Mouse (Mus musculus): ENCODE data around the gene Cd200r4. TPM values are rescaled to one million over a fixed set of nuclear protein-coding genes. Genes with fewer than 3 reads are reported as not detected.
"Not testable (repeated sequence)": the region's sequence is repeated elsewhere in the genome, so short reads cannot be mapped to it uniquely, and the experiment has no call there.

Cd200r4 gene
- polyA plus RNA-seq, 1 experiment from 2014 or later = not detected

GRCm38 (mm10) chr16:44786934-44787333 is 24.6 kb upstream of the Cd200r4 start:
- H3K4me1 ChIP-seq = no peaks in the 10 kb centered on the region
- H3K4me3 ChIP-seq = no peak overlapping the region
- H3K9me3 ChIP-seq = no peaks in the 10 kb centered on the region
- H3K27ac ChIP-seq = no peak overlapping the region
- no peak for ATAC-seq (ENCODE audit: insufficient number of reproducible peaks, insufficient read depth, low FRiP score, low TSS enrichment, low read depth)
- 89% methylated on average over 1 of the region's 1 CpGs for WGBS
- H3K27me3 ChIP-seq = no peaks in the 10 kb centered on the region
- H3K9ac ChIP-seq = no peak overlapping the region
- H3K36me3 ChIP-seq = no peaks in the 10 kb centered on the region
- H3K4me2 ChIP-seq = no peak overlapping the region

GRCm38 (mm10) chr16:44794416-44794815 is 17.1 kb upstream of the Cd200r4 start:
- Histone ChIP-seq H3K4me3 (no peak overlapping the region), H3K4me1 (no peaks in the 10 kb centered on the region), H3K27ac (no peak overlapping the region), H3K4me2 (no peak overlapping the region), H3K9ac (no peak overlapping the region), H3K36me3 (no peaks in the 10 kb centered on the region), H3K9me3 (no peaks in the 10 kb centered on the region), H3K27me3 (no peaks in the 10 kb centered on the region)
- no peak for ATAC-seq (ENCODE audit: insufficient number of reproducible peaks, insufficient read depth, low FRiP score, low TSS enrichment, low read depth)

DNA sequence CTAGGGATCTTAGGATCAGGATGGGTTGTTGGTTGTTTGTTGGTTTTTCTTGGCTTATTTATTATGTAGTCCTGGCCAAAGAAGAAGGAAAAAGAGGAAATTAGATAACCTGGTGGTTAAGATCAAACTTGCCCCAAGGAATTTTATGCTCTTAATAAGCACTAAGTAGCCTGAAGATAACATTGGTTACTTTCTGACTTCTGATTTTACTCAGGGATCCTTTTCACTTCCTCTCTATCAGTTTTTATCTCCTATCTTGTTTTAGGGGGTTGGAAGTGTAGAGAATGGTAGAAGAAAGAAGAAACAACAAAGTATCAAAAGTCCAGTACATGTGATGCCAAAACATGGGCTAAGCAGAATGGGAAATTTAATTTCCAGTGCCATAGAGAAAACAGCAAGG is 5.6 kb upstream of the Cd200r4 start:
- Histone ChIP-seq H3K4me1 (no peaks in the 10 kb centered on the region), H3K27ac (no peak overlapping the region), H3K4me3 (no peak overlapping the region), H3K9me3 (no peaks in the 10 kb centered on the region), H3K9ac (no peak overlapping the region), H3K36me3 (no peaks in the 10 kb centered on the region), H3K27me3 (no peaks in the 10 kb centered on the region), H3K4me2 (no peak overlapping the region)
- no peak for ATAC-seq (ENCODE audit: insufficient number of reproducible peaks, insufficient read depth, low FRiP score, low TSS enrichment, low read depth)

GRCm38 (mm10) chr16:44810223-44810622 is 1.3 kb upstream of the Cd200r4 start:
- ATAC-seq (ENCODE audit: insufficient number of reproducible peaks, insufficient read depth, low FRiP score, low TSS enrichment, low read depth); H3K36me3 ChIP-seq; H3K9me3 ChIP-seq; H3K4me1 ChIP-seq; H3K27ac ChIP-seq; H3K9ac ChIP-seq; H3K27me3 ChIP-seq; H3K4me3 ChIP-seq; H3K4me2 ChIP-seq: not testable (repeated sequence)
- WGBS = 96% methylated on average over 4 of the region's 4 CpGs

DNA sequence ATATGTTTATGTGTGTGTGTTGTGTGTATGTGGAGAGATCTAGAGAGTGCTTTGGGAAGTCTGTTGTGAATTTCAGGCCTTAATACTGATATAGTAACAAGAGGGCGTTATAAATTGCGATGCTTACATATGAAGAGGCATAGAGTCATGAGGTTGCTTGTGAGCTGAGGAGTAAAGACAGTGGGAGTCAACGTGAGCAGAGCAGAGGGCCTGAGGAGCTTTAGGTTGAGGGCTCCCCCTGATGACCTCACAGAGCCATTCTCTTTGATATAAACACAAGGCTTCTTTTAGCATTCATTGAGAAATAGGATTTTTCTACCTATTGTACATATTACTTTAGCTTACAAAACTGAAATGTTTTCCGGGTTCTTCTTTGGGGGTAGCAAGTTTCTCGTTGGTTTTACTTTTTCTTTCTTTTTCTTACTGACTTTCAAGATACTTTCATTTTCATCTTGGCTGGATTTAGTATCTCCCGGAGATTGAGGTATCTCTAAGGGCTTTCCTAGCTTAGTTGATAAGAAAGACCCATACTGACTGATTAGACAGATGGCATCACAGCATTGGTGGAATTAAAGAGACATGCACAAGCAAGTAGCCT is 1.0 kb downstream of the Cd200r4 start:
- H3K27me3 ChIP-seq = no peaks in the 10 kb centered on the region
- H3K4me2 ChIP-seq = no peak overlapping the region
- H3K4me3 ChIP-seq = no peak overlapping the region
- H3K4me1 ChIP-seq = no peaks in the 10 kb centered on the region
- 86% methylated on average over 6 of the region's 6 CpGs for WGBS
- no peaks in the 10 kb centered on the region for H3K36me3 ChIP-seq
- H3K27ac ChIP-seq = no peak overlapping the region
- no peak overlapping the region for H3K9ac ChIP-seq
- no peaks in the 10 kb centered on the region for H3K9me3 ChIP-seq
- no peak for ATAC-seq (ENCODE audit: insufficient number of reproducible peaks, insufficient read depth, low FRiP score, low TSS enrichment, low read depth)

DNA sequence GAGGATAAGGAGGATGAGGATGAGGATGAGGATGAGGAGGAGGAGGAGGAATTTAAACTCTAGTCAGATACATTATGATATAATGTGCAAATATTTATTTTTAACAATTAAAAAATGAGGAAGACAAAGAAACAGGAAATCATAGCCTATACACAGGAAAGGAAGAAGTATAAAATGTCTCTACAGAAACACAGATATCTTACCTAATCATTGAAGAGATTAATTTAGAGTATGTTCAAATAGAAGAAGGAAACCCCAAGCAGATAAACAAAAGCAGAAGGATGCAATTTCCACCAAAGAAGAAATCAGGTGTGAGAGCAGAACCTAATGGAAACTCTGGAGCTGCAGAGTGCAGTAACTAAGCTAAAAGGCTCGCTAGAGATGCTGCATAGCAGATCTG is 6.5 kb downstream of the Cd200r4 start:
- no peak overlapping the region for H3K4me2 ChIP-seq
- no peaks in the 10 kb centered on the region for H3K27me3 ChIP-seq
- H3K9ac ChIP-seq = no peak overlapping the region
- H3K27ac ChIP-seq = no peak overlapping the region
- WGBS = 53% methylated on average over 1 of the region's 1 CpGs
- no peak for ATAC-seq (ENCODE audit: insufficient number of reproducible peaks, insufficient read depth, low FRiP score, low TSS enrichment, low read depth)
- H3K4me3 ChIP-seq = no peak overlapping the region
- H3K9me3 ChIP-seq = no peaks in the 10 kb centered on the region
- no peaks in the 10 kb centered on the region for H3K4me1 ChIP-seq
- no peaks in the 10 kb centered on the region for H3K36me3 ChIP-seq

- Histone ChIP-seq H3K4me2 (no peak overlapping the region), H3K4me3 (no peak overlapping the region), H3K36me3 (no peaks in the 10 kb centered on the region), H3K27me3 (no peaks in the 10 kb centered on the region), H3K9me3 (no peaks in the 10 kb centered on the region), H3K27ac (no peak overlapping the region), H3K9ac (no peak overlapping the region), H3K4me1 (no peaks in the 10 kb centered on the region)
- 87% methylated on average over 4 of the region's 4 CpGs for whole genome bisulfite sequencing
- ATAC-seq (ENCODE audit: insufficient number of reproducible peaks, insufficient read depth, low FRiP score, low TSS enrichment, low read depth) = no peak
These were observed 9.0 kb downstream of the Cd200r4 start for GRCm38 (mm10) chr16:44820545-44820944.

- Histone ChIP-seq H3K27ac (no peak overlapping the region), H3K27me3 (0 out of 2 replicates have a peak, but pooled peaks cover 3% of the 10 kb centered on the region), H3K36me3 (no peaks in the 10 kb centered on the region), H3K4me2 (no peak overlapping the region), H3K4me1 (no peaks in the 10 kb centered on the region), H3K9me3 (no peaks in the 10 kb centered on the region), H3K9ac (no peak overlapping the region), H3K4me3 (no peak overlapping the region)
- no peak for ATAC-seq (ENCODE audit: insufficient number of reproducible peaks, insufficient read depth, low FRiP score, low TSS enrichment, low read depth)
- 75% methylated on average over 3 of the region's 3 CpGs for WGBS
These were observed 20.8 kb downstream of the Cd200r4 start for GRCm38 (mm10) chr16:44832286-44832685.

DNA sequence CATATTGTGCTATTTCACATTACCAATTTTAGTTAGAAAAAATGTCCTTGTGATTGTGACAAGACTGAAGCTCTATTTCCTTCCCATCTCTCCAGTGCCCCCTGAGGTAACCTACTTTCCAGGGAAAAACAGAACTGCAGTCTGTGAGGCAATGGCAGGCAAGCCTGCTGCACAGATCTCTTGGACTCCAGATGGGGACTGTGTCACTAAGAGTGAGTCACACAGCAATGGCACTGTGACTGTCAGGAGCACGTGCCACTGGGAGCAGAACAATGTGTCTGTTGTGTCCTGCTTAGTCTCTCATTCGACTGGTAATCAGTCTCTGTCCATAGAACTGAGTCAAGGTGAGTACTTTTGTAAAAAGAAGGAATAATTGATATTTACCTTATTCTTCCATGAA is 21.7 kb downstream of the Cd200r4 start:
- not testable (repeated sequence) for H3K4me1 ChIP-seq; H3K9me3 ChIP-seq; H3K9ac ChIP-seq; H3K4me2 ChIP-seq; H3K36me3 ChIP-seq; ATAC-seq (ENCODE audit: insufficient number of reproducible peaks, insufficient read depth, low FRiP score, low TSS enrichment, low read depth); H3K27ac ChIP-seq; H3K4me3 ChIP-seq; H3K27me3 ChIP-seq
- WGBS = 38% methylated on average over 2 of the region's 2 CpGs

- Histone ChIP-seq H3K36me3 (no peaks in the 10 kb centered on the region), H3K9ac (no peak within 1 kb of the TSS)
- ATAC-seq (ENCODE audit: insufficient number of reproducible peaks, insufficient read depth, low FRiP score, low TSS enrichment, low read depth) = no peak
These were observed 55.3 kb downstream of the Cd200r4 start, which contains the start of gene Cd200r2 for GRCm38 (mm10) chr16:44866797-44867196. Gene Cd200r2, plus strand, starts transcription at chr16:44867097.

DNA sequence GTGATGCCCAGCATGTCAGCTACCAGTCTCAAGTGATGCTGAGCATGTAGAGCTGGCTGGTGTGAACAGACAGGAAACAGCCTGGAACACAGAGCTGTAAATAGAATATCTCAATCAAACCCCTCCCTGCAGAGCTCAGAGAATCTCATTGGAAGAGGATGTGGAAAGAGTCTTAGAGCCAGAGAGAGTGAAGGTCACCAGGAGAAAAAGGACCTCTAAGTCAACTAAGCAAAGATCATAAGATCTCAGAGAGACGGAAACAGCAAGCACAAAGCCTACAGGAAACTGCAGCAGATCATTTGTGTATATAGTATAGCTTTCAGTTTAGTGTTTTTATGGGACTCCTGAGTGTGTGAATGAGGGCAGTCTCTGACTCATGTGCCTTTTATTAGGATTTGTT is 63.6 kb downstream of the Cd200r4 start:
- Histone ChIP-seq H3K27me3 (no peaks in the 10 kb centered on the region), H3K4me3 (no peak overlapping the region), H3K4me1 (no peaks in the 10 kb centered on the region), H3K9me3 (no peaks in the 10 kb centered on the region), H3K9ac (no peak overlapping the region), H3K27ac (no peak overlapping the region), H3K4me2 (no peak overlapping the region), H3K36me3 (no peaks in the 10 kb centered on the region)
- ATAC-seq (ENCODE audit: insufficient number of reproducible peaks, insufficient read depth, low FRiP score, low TSS enrichment, low read depth) = no peak
- WGBS = 59% methylated on average over 1 of the region's 1 CpGs

More at GRCm38 (mm10) chr16:44866797-44867196, 55.3 kb downstream of the Cd200r4 start, which contains the start of gene Cd200r2:
- no peak within 1 kb of the TSS for H3K27ac ChIP-seq
- no peaks in the 10 kb centered on the region for H3K4me1 ChIP-seq
- H3K4me2 ChIP-seq = no peak within 1 kb of the TSS
- H3K9me3 ChIP-seq = no peaks in the 10 kb centered on the region
- no peaks in the 10 kb centered on the region for H3K27me3 ChIP-seq
- no peak within 1 kb of the TSS for H3K4me3 ChIP-seq
- 85% methylated on average over 2 of the region's 2 CpGs for WGBS

GRCm38 (mm10) chr16:44876625-44877024 is 65.1 kb downstream of the Cd200r4 start:
- H3K27ac ChIP-seq = no peak overlapping the region
- H3K36me3 ChIP-seq = no peaks in the 10 kb centered on the region
- H3K9me3 ChIP-seq = no peaks in the 10 kb centered on the region
- ATAC-seq (ENCODE audit: insufficient number of reproducible peaks, insufficient read depth, low FRiP score, low TSS enrichment, low read depth) = no peak
- H3K4me3 ChIP-seq = no peak overlapping the region
- H3K27me3 ChIP-seq = no peaks in the 10 kb centered on the region
- no peaks in the 10 kb centered on the region for H3K4me1 ChIP-seq
- no peak overlapping the region for H3K4me2 ChIP-seq
- 66% methylated on average over 5 of the region's 5 CpGs for WGBS
- H3K9ac ChIP-seq = no peak overlapping the region

- Histone ChIP-seq H3K4me2 (no peak overlapping the region), H3K9me3 (no peaks in the 10 kb centered on the region), H3K9ac (no peak overlapping the region), H3K4me3 (no peak overlapping the region), H3K4me1 (no peaks in the 10 kb centered on the region), H3K27ac (no peak overlapping the region), H3K36me3 (no peaks in the 10 kb centered on the region), H3K27me3 (no peaks in the 10 kb centered on the region)
- no peak for ATAC-seq (ENCODE audit: insufficient number of reproducible peaks, insufficient read depth, low FRiP score, low TSS enrichment, low read depth)
- WGBS = 83% methylated on average over 6 of the region's 6 CpGs
These were observed 66.1 kb downstream of the Cd200r4 start for GRCm38 (mm10) chr16:44877595-44877994.

Data from embryonic facial prominence, embryonic 13.5 days (tissue).